Mouse (Mus musculus): ENCODE results near the gene Cep97. TPM values are rescaled to one million over a fixed set of nuclear protein-coding genes. Genes with fewer than 3 reads are reported as not detected.
"Not testable (repeated sequence)": the region's sequence is repeated elsewhere in the genome, so short reads cannot be mapped to it uniquely, and the experiment has no call there.

Gene Cep97
- polyA plus RNA-seq, 1 experiment: 0.26 TPM

GRCm38 (mm10) chr16:55887814-55888583, 46.7 kb downstream of the Cep97 start:
- TF ChIP-seq GATA1 (IDR thresholded peaks at IDR 0.05; ENCODE audit: low read length): no peak
- TF ChIP-seq TAL1 (IDR thresholded peaks at IDR 0.05; ENCODE audit: low read length): no peak
- H3K27me3 ChIP-seq (ENCODE audit: control insufficient read depth): no peaks in the 10 kb centered on the region
- H3K36me3 ChIP-seq (ENCODE audit: control insufficient read depth): peaks cover 17% of the 10 kb centered on the region
- H3K9me3 ChIP-seq (ENCODE audit: control insufficient read depth, low read length): no peaks in the 10 kb centered on the region
- H3K4me3 ChIP-seq (replicated peaks): no peak overlapping the region
- peaks cover 18% of the 10 kb centered on the region for H3K4me1 ChIP-seq (ENCODE audit: control insufficient read depth)

GRCm38 (mm10) chr16:55884246-55884645, 50.4 kb downstream of the Cep97 start:
- Histone ChIP-seq H3K4me1 (ENCODE audit: control insufficient read depth) (peaks cover 2% of the 10 kb centered on the region; the same call in 1 of the 2 replicates), H3K4me3 (replicated peaks) (no peak overlapping the region), H3K36me3 (ENCODE audit: control insufficient read depth) (peaks cover 10% of the 10 kb centered on the region), H3K9me3 (ENCODE audit: control insufficient read depth, low read length) (no peaks in the 10 kb centered on the region), H3K27me3 (ENCODE audit: control insufficient read depth) (no peaks in the 10 kb centered on the region)
- TF ChIP-seq TAL1 (IDR thresholded peaks at IDR 0.05; ENCODE audit: low read length) (no peak), GATA1 (IDR thresholded peaks at IDR 0.05; ENCODE audit: low read length) (no peak)

- TF ChIP-seq GATA1 (IDR thresholded peaks at IDR 0.05; ENCODE audit: low read length) (no peak), TAL1 (IDR thresholded peaks at IDR 0.05; ENCODE audit: low read length) (no peak)
- H3K36me3 ChIP-seq (ENCODE audit: control insufficient read depth): no peaks in the 10 kb centered on the region
- H3K27me3 ChIP-seq (ENCODE audit: control insufficient read depth): no peaks in the 10 kb centered on the region
- H3K9me3 ChIP-seq (ENCODE audit: control insufficient read depth, low read length): no peaks in the 10 kb centered on the region
- no peak overlapping the region for H3K4me3 ChIP-seq (replicated peaks)
- H3K4me1 ChIP-seq (ENCODE audit: control insufficient read depth): no peaks in the 10 kb centered on the region
Observed at GRCm38 (mm10) chr16:55876025-55876424, 58.6 kb downstream of the Cep97 start.

- H3K4me3 ChIP-seq (replicated peaks): no peak overlapping the region
- no peaks in the 10 kb centered on the region for H3K4me1 ChIP-seq (ENCODE audit: control insufficient read depth)
- H3K36me3 ChIP-seq (ENCODE audit: control insufficient read depth): peaks cover 5% of the 10 kb centered on the region
- TF ChIP-seq TAL1 (IDR thresholded peaks at IDR 0.05; ENCODE audit: low read length): no peak
- no peak for TF ChIP-seq GATA1 (IDR thresholded peaks at IDR 0.05; ENCODE audit: low read length)
- no peaks in the 10 kb centered on the region for H3K9me3 ChIP-seq (ENCODE audit: control insufficient read depth, low read length)
- no peaks in the 10 kb centered on the region for H3K27me3 ChIP-seq (ENCODE audit: control insufficient read depth)
Observed at GRCm38 (mm10) chr16:55863832-55864231, 70.8 kb downstream of the Cep97 start.

GRCm38 (mm10) chr16:55863149-55863815, 71.4 kb downstream of the Cep97 start:
- Histone ChIP-seq H3K27me3 (ENCODE audit: control insufficient read depth) (no peaks in the 10 kb centered on the region), H3K4me3 (replicated peaks) (no peak overlapping the region), H3K36me3 (ENCODE audit: control insufficient read depth) (peaks cover 5% of the 10 kb centered on the region), H3K4me1 (ENCODE audit: control insufficient read depth) (no peaks in the 10 kb centered on the region), H3K9me3 (ENCODE audit: control insufficient read depth, low read length) (no peaks in the 10 kb centered on the region)
- TF ChIP-seq GATA1 (IDR thresholded peaks at IDR 0.05; ENCODE audit: low read length): no peak

GRCm38 (mm10) chr16:55861104-55861503, 73.6 kb downstream of the Cep97 start:
- H3K4me1 ChIP-seq (ENCODE audit: control insufficient read depth): no peaks in the 10 kb centered on the region
- no peaks in the 10 kb centered on the region for H3K9me3 ChIP-seq (ENCODE audit: control insufficient read depth, low read length)
- H3K27me3 ChIP-seq (ENCODE audit: control insufficient read depth): no peaks in the 10 kb centered on the region
- TF ChIP-seq GATA1 (IDR thresholded peaks at IDR 0.05; ENCODE audit: low read length) (no peak), TAL1 (IDR thresholded peaks at IDR 0.05; ENCODE audit: low read length) (no peak)
- H3K4me3 ChIP-seq (replicated peaks): no peak overlapping the region
- peaks cover 3% of the 10 kb centered on the region for H3K36me3 ChIP-seq (ENCODE audit: control insufficient read depth)

- not testable (repeated sequence) for H3K27me3 ChIP-seq (ENCODE audit: control insufficient read depth); H3K36me3 ChIP-seq (ENCODE audit: control insufficient read depth); H3K4me3 ChIP-seq (replicated peaks); H3K9me3 ChIP-seq (ENCODE audit: control insufficient read depth, low read length); H3K4me1 ChIP-seq (ENCODE audit: control insufficient read depth)
Observed at GRCm38 (mm10) chr16:55859421-55859820, 75.2 kb downstream of the Cep97 start.

- Histone ChIP-seq H3K27me3 (ENCODE audit: control insufficient read depth) (no peaks in the 10 kb centered on the region), H3K4me3 (replicated peaks) (no peak overlapping the region), H3K36me3 (ENCODE audit: control insufficient read depth) (no peaks in the 10 kb centered on the region; the same call in 1 of the 2 replicates), H3K4me1 (ENCODE audit: control insufficient read depth) (no peaks in the 10 kb centered on the region), H3K9me3 (ENCODE audit: control insufficient read depth, low read length) (peaks cover 8% of the 10 kb centered on the region; the same call in 1 of the 2 replicates)
- TF ChIP-seq GATA1 (IDR thresholded peaks at IDR 0.05; ENCODE audit: low read length) (no peak), TAL1 (IDR thresholded peaks at IDR 0.05; ENCODE audit: low read length) (no peak)
Observed at GRCm38 (mm10) chr16:55858465-55858864, 76.2 kb downstream of the Cep97 start.

- Histone ChIP-seq H3K36me3 (ENCODE audit: control insufficient read depth) (no peaks in the 10 kb centered on the region; the same call in 1 of the 2 replicates), H3K9me3 (ENCODE audit: control insufficient read depth, low read length) (peaks cover 8% of the 10 kb centered on the region; the same call in 1 of the 2 replicates), H3K4me1 (ENCODE audit: control insufficient read depth) (no peaks in the 10 kb centered on the region), H3K27me3 (ENCODE audit: control insufficient read depth) (no peaks in the 10 kb centered on the region), H3K4me3 (replicated peaks) (no peak overlapping the region)
- TF ChIP-seq GATA1 (IDR thresholded peaks at IDR 0.05; ENCODE audit: low read length) (no peak), TAL1 (IDR thresholded peaks at IDR 0.05; ENCODE audit: low read length) (no peak)
Observed at GRCm38 (mm10) chr16:55852943-55853727, 81.5 kb downstream of the Cep97 start.
